ENCODE assay signal across 9 mouse cellular contexts in genomic region chr2:93390170-93390926, GRCm38 (mm10). TPM values are rescaled to one million over a fixed set of nuclear protein-coding genes. Genes with fewer than 3 reads are reported as not detected.
DNase-seq lines count a peak whose midpoint lies in the region; ATAC-seq and TF ChIP-seq lines count a peak whose summit lies in the region.
"Had no signal": no experiment of that assay in that cellular context is flagged by ENCODE, and none has a peak within 500 bp of the region (broad histone marks: within the 10 kb centered on the region; RNA-seq: fewer than 3 reads in every experiment).

No protein-coding gene starts in this region.

- no peak overlapping the region for H3K9ac ChIP-seq in lung, embryonic 16.5 days (ENCODE audit: low read length)
- H3K9ac ChIP-seq in forebrain, embryonic 13.5 days, result peak overlapping the region; percentile 39; the same call in 1 of the 2 replicates
- no peak overlapping the region for H3K9ac ChIP-seq in hindbrain, postnatal 0 days (replicated peaks; ENCODE audit: low read length)
- no peak overlapping the region for H3K9ac ChIP-seq in neural tube, embryonic 15.5 days (replicated peaks)

- 0 out of 2 replicates have a peak, but pooled peaks cover 3% of the 10 kb centered on the region for H3K4me1 ChIP-seq in lung, embryonic 16.5 days (replicated peaks; ENCODE audit: control insufficient read depth, insufficient read depth, low read length)
- H3K4me1 ChIP-seq in forebrain, embryonic 13.5 days, result peaks cover 31% of the 10 kb centered on the region
- H3K4me1 ChIP-seq in hindbrain, postnatal 0 days (ENCODE audit: insufficient read depth, low read length), result peaks cover 7% of the 10 kb centered on the region; the same call in 1 of the 2 replicates
- peaks cover 23% of the 10 kb centered on the region for H3K4me1 ChIP-seq in neural tube, embryonic 15.5 days

- peak; percentile 38 for ATAC-seq in lung, embryonic 16.5 days (ENCODE audit: low read depth)
- peak; percentile 73 for ATAC-seq in forebrain, embryonic 13.5 days
- ATAC-seq in hindbrain, postnatal 0 days, result peak; percentile 52
- ATAC-seq in neural tube, embryonic 15.5 days (ENCODE audit: low FRiP score), result peak; percentile 53

- H3K4me2 ChIP-seq in lung, embryonic 16.5 days (ENCODE audit: low read depth, low read length), result no peak overlapping the region
- H3K4me2 ChIP-seq in forebrain, embryonic 13.5 days, result peak overlapping the region; percentile 0; the same call in 1 of the 2 replicates
- no peak overlapping the region for H3K4me2 ChIP-seq in hindbrain, postnatal 0 days (ENCODE audit: low read depth, low read length)
- no peak overlapping the region for H3K4me2 ChIP-seq in neural tube, embryonic 15.5 days

- no peak overlapping the region for H3K4me3 ChIP-seq in lung, embryonic 16.5 days (ENCODE audit: low read length)
- no peak overlapping the region for H3K4me3 ChIP-seq in forebrain, embryonic 13.5 days
- H3K4me3 ChIP-seq in hindbrain, postnatal 0 days (ENCODE audit: low read length), result no peak overlapping the region
- no peak overlapping the region for H3K4me3 ChIP-seq in neural tube, embryonic 15.5 days (replicated peaks)

- no peaks in the 10 kb centered on the region for H3K27me3 ChIP-seq in lung, embryonic 16.5 days (ENCODE audit: control insufficient read depth, insufficient read depth, low read depth, low read length)
- no peaks in the 10 kb centered on the region for H3K27me3 ChIP-seq in forebrain, embryonic 13.5 days
- H3K27me3 ChIP-seq in hindbrain, postnatal 0 days (ENCODE audit: insufficient read depth, low read length), result no peaks in the 10 kb centered on the region
- H3K27me3 ChIP-seq in neural tube, embryonic 15.5 days (replicated peaks), result 0 out of 2 replicates have a peak, but pooled peaks cover 2% of the 10 kb centered on the region

- no peak for TF ChIP-seq CTCF in hindbrain, postnatal 0 days (IDR thresholded peaks at IDR 0.05; ENCODE audit: low read depth)

- WGBS in lung, embryonic 16.5 days, result 30% methylated on average over 11 of the region's 11 CpGs
- whole genome bisulfite sequencing in forebrain, embryonic 13.5 days, result 21% methylated on average over 11 of the region's 11 CpGs
- WGBS in hindbrain, postnatal 0 days, result 28% methylated on average over 11 of the region's 11 CpGs
- WGBS in neural tube, embryonic 15.5 days, result 26% methylated on average over 11 of the region's 11 CpGs

- H3K9me3 ChIP-seq in lung, embryonic 16.5 days (ENCODE audit: control insufficient read depth, low read length), result no peaks in the 10 kb centered on the region
- H3K9me3 ChIP-seq in forebrain, embryonic 13.5 days (replicated peaks), result no peaks in the 10 kb centered on the region
- H3K9me3 ChIP-seq in hindbrain, postnatal 0 days (ENCODE audit: low read length), result no peaks in the 10 kb centered on the region
- H3K9me3 ChIP-seq in neural tube, embryonic 15.5 days (replicated peaks), result no peaks in the 10 kb centered on the region

- H3K27ac ChIP-seq in lung, embryonic 16.5 days (ENCODE audit: low read length), result no peak overlapping the region
- peak overlapping the region; percentile 67 for H3K27ac ChIP-seq in forebrain, embryonic 13.5 days
- no peak overlapping the region for H3K27ac ChIP-seq in hindbrain, postnatal 0 days
- H3K27ac ChIP-seq in neural tube, embryonic 15.5 days (replicated peaks), result peak overlapping the region; percentile 56

- H3K36me3 ChIP-seq in lung, embryonic 16.5 days (ENCODE audit: control insufficient read depth, insufficient read depth, low read length), result no peaks in the 10 kb centered on the region
- H3K36me3 ChIP-seq in forebrain, embryonic 13.5 days (ENCODE audit: poor library complexity, severe bottlenecking), result no peaks in the 10 kb centered on the region
- H3K36me3 ChIP-seq in hindbrain, postnatal 0 days (ENCODE audit: insufficient read depth, low read length), result no peaks in the 10 kb centered on the region
- H3K36me3 ChIP-seq in neural tube, embryonic 15.5 days, result no peaks in the 10 kb centered on the region

- DNase-seq in lung, postnatal 10 days, result no peak
- DNase-seq in hindbrain, postnatal 0 days (ENCODE audit: low spot score), result peak; percentile 35
- DNase-seq in cerebellum, adult 9-10 months, result no peak
- DNase-seq in thymus, postnatal 36 days, result no peak
- DNase-seq: gastrocnemius, postnatal 25 days; kidney, postnatal 10 days had no signal

RNA-seq across cellular contexts. Expression of gene Tspan18, which starts 56.0 kb away (rescaled TPM):
- 24.8 and 29.7 TPM in 2 replicates for polyA plus RNA-seq in lung, embryonic 16.5 days (2015; fragmentation: Nextera tagmentation; extraction: Ambion mirVana)
- 22.2 and 26.5 TPM in 2 replicates for polyA plus RNA-seq in forebrain, embryonic 13.5 days (2015; fragmentation: Nextera tagmentation; extraction: Ambion mirVana)
- total RNA-seq in hindbrain, postnatal 0 days (2014; rRNA removed), result 23.5 and 26.2 TPM in 2 replicates
- polyA plus RNA-seq in hindbrain, postnatal 0 days (2015; fragmentation: Nextera tagmentation; extraction: Ambion mirVana), result 11.1 and 12.3 TPM in 2 replicates
- polyA plus RNA-seq in neural tube, embryonic 15.5 days (2015; fragmentation: Nextera tagmentation; extraction: Ambion mirVana), result 22.0 and 29.3 TPM in 2 replicates

Comparison
In these comparisons a context has a peak if more than half of its experiments do, and no peak if none do; other contexts are left out.
1. H3K27ac ChIP-seq: peak in forebrain, embryonic 13.5 days (single experiment) and neural tube, embryonic 15.5 days (single experiment); none in lung, embryonic 16.5 days (single experiment) and hindbrain, postnatal 0 days (single experiment).
2. Peak in every context shown above with its lines, with median percentiles within 50 percentile points of each other: ATAC-seq.